Mouse (Mus musculus) small intestine, adult 10 weeks (tissue): ENCODE data around the gene Dnah10. TPM values are rescaled to one million over a fixed set of nuclear protein-coding genes. Genes with fewer than 3 reads are reported as not detected.

ENCODE experiments used
- polyA plus RNA-seq: library from polyadenylated mRNA; stranded (reverse); fragments of 350-450 nt; fragmentation: Illumina TruSeq; extraction: RNeasy Lipid Tissue Mini Kit (QIAGEN cat#74804); gene quantifications from one replicate; pipeline ENCODE4 v1.2.3, GENCODE M21; 2014; ENCODE audit warnings: low replicate concordance

The Dnah10 gene
- polyA plus RNA-seq = not detected

GRCm38 (mm10) chr5:124724997-124725396 lies at the start of gene Dnah10:
Gene Dnah10 (plus strand): TSS chr5:124725085.

GRCm38 (mm10) chr5:124862013-124862866 lies 137.4 kb downstream of the Dnah10 start, which contains the start of the genes Ccdc92 and Zfp664:
Gene Ccdc92 (minus strand): TSS chr5:124862424.
Gene Zfp664 (plus strand): TSS chr5:124862691.

Other genes starting within 250 kb of the Dnah10 start
- gene Rilpl2, start 246.7 kb upstream of the Dnah10 start, polyA plus RNA-seq = 0.63 TPM
- gene Snrnp35, start 242.0 kb upstream of the Dnah10 start, polyA plus RNA-seq = 0.41 TPM
- gene Rilpl1, start 193.7 kb upstream of the Dnah10 start, polyA plus RNA-seq = 1.7 TPM
- gene Tmed2, start 184.4 kb upstream of the Dnah10 start, polyA plus RNA-seq = 1,195 TPM
- 12.3 TPM for gene Ddx55, start 172.2 kb upstream of the Dnah10 start, polyA plus RNA-seq
- 24.4 TPM for gene Eif2b1, start 146.0 kb upstream of the Dnah10 start, polyA plus RNA-seq
- 2.5 TPM for gene Gtf2h3, start 145.9 kb upstream of the Dnah10 start, polyA plus RNA-seq
- gene Atp6v0a2, start 96.5 kb upstream of the Dnah10 start, polyA plus RNA-seq = 83.5 TPM
- 0.15 TPM for gene Ccdc92, start 137.3 kb downstream of the Dnah10 start, polyA plus RNA-seq
- 47.9 TPM for gene Zfp664, start 137.6 kb downstream of the Dnah10 start, polyA plus RNA-seq